Mouse (Mus musculus): ENCODE results near the gene Tmem177.

Gene Tmem177

GRCm38 (mm10) chr1:119912953-119913814, at the start of gene Tmem177:
TSS of gene Tmem177 (minus strand) at chr1:119913208.
- DNase-seq (ENCODE audit: low read depth, low spot score): peak; percentile 89

GRCm38 (mm10) chr1:119959920-119960319, 46.9 kb upstream of the Tmem177 start:
- no peak for DNase-seq (ENCODE audit: low read depth, low spot score)

GRCm38 (mm10) chr1:119959464-119959863, 46.5 kb upstream of the Tmem177 start:
- DNase-seq (ENCODE audit: low read depth, low spot score): no peak

- DNase-seq (ENCODE audit: low read depth, low spot score): no peak
Measured at GRCm38 (mm10) chr1:119957716-119958222, 44.8 kb upstream of the Tmem177 start.

GRCm38 (mm10) chr1:119954680-119955079, 41.7 kb upstream of the Tmem177 start:
- DNase-seq (ENCODE audit: low read depth, low spot score): no peak

- DNase-seq (ENCODE audit: low read depth, low spot score): no peak
Measured at GRCm38 (mm10) chr1:119953456-119953855, 40.4 kb upstream of the Tmem177 start.

GRCm38 (mm10) chr1:119950086-119950485, 37.1 kb upstream of the Tmem177 start:
- DNase-seq (ENCODE audit: low read depth, low spot score): no peak

- DNase-seq (ENCODE audit: low read depth, low spot score): no peak
Measured at GRCm38 (mm10) chr1:119936861-119937260, 23.9 kb upstream of the Tmem177 start.

GRCm38 (mm10) chr1:119931421-119932150, 18.6 kb upstream of the Tmem177 start:
- no peak for DNase-seq (ENCODE audit: low read depth, low spot score)

- DNase-seq (ENCODE audit: low read depth, low spot score): no peak
Measured at GRCm38 (mm10) chr1:119929715-119930114, 16.7 kb upstream of the Tmem177 start.

GRCm38 (mm10) chr1:119919299-119919698, 6.3 kb upstream of the Tmem177 start:
- DNase-seq (ENCODE audit: low read depth, low spot score): no peak

- DNase-seq (ENCODE audit: low read depth, low spot score): no peak
Measured at GRCm38 (mm10) chr1:119916823-119917371, 3.9 kb upstream of the Tmem177 start.

- DNase-seq (ENCODE audit: low read depth, low spot score): no peak
Measured at GRCm38 (mm10) chr1:119907206-119907748, 5.7 kb downstream of the Tmem177 start.

- DNase-seq (ENCODE audit: low read depth, low spot score): no peak
Measured at GRCm38 (mm10) chr1:119903231-119903620, 9.8 kb downstream of the Tmem177 start.

- DNase-seq (ENCODE audit: low read depth, low spot score): no peak
Measured at GRCm38 (mm10) chr1:119902551-119903230, 10.3 kb downstream of the Tmem177 start.

- no peak for DNase-seq (ENCODE audit: low read depth, low spot score)
Measured at GRCm38 (mm10) chr1:119899195-119900123, 13.5 kb downstream of the Tmem177 start.

GRCm38 (mm10) chr1:119894936-119895335, 18.1 kb downstream of the Tmem177 start:
- DNase-seq (ENCODE audit: low read depth, low spot score): no peak

GRCm38 (mm10) chr1:119893600-119893999, 19.4 kb downstream of the Tmem177 start:
- no peak for DNase-seq (ENCODE audit: low read depth, low spot score)

GRCm38 (mm10) chr1:119892933-119893332, 20.1 kb downstream of the Tmem177 start:
- no peak for DNase-seq (ENCODE audit: low read depth, low spot score)

GRCm38 (mm10) chr1:119891865-119892264, 21.1 kb downstream of the Tmem177 start:
- DNase-seq (ENCODE audit: low read depth, low spot score): no peak

Data from c-Kit-negative CD71-positive TER-119-positive erythroid progenitor cells, embryonic 14.5 days (primary cell).